Mouse (Mus musculus) cerebellum, adult 9-10 months (tissue): ENCODE measurements at regions not wholly inside any gene's neighbourhood (a gene's known extent, or its start where the extent isn't known, plus 50 kb on each side); places are given as distances from the start of the nearest gene placed in this dataset.
A peak's percentile ranks its signal among the peaks of the same experiment; 100 is the strongest.

Experiments
- DNase-seq: peaks from one replicate; pipeline ENCODE4 v3.0.0; 2022

DNA sequence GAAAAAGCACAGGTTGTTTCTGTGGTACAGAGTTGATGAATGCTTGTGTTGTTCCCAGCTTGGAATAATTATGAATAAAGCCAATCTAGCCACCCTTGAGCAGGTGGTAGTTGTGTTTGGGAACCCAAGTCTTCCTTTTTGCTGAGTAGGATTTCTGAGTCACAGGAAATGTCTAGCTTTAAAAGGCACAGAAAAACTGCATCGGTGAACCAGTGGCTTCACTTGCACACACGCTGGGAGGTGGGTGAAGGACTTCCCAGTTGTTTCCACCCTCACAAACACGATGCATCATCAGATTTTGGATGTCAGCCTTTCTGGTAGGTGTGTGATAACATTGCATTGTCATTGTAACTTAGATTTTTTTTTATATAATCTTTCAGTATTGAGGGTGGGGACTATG lies 322.9 kb upstream of the Slco3a1 start:
- no peak for DNase-seq

DNA sequence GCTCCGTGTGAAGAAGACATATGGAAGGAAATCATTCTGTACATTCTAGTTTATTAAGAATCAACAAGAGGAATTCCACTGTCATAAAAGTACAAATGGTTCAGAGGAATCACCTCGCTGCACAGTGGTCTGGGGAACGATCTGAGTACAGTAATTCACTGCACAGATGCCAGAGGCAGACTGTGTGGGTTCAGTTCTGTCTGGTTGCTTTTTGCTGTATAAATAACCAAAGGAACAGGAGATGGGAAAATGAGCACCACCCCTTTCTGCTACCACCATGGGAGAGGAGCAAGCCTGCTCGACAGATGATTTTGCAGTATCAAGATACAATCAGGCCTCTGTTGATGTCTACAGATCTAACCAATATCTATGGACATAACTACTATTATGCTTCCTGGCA lies 322.1 kb upstream of the Slco3a1 start:
- DNase-seq = no peak

DNA sequence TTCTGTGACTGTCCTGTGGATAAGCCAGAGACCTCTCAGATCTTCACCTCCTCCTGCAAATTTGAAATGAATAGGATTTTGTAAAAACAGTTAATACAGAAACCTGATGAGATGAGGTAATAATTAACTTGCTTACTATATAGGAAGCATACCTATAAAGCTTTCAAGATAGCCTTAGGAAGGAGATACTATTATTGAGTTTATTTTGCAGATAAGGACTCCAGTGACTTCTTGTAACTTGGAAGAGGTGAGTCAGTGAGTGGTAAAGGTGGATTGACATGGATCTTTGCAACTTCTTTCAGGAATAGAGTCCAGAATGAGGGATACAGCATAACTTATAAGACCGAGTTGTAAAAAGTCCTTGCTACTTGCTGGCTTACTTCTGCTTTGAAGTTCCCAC lies 315.7 kb upstream of the Slco3a1 start:
- no peak for DNase-seq

DNA sequence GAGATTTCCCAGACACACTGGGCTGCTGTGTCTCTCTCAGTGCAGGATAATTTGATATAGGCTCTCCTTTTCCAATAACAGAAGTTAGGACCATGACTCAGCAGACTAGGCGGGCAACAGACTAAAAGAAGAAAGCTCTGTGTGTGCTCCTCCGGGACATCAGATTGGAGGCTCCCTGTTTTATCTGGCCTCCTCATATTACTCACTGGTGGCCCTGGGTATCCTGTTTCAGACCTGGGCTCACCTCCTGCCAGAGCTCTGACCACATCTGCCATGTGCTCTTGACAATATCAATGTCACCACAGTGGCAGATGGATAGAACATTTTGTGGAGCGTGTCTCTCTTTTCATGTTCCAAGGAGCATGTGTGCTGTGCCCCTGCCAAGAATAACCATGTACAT lies 308.1 kb upstream of the Slco3a1 start:
- DNase-seq = no peak

DNA sequence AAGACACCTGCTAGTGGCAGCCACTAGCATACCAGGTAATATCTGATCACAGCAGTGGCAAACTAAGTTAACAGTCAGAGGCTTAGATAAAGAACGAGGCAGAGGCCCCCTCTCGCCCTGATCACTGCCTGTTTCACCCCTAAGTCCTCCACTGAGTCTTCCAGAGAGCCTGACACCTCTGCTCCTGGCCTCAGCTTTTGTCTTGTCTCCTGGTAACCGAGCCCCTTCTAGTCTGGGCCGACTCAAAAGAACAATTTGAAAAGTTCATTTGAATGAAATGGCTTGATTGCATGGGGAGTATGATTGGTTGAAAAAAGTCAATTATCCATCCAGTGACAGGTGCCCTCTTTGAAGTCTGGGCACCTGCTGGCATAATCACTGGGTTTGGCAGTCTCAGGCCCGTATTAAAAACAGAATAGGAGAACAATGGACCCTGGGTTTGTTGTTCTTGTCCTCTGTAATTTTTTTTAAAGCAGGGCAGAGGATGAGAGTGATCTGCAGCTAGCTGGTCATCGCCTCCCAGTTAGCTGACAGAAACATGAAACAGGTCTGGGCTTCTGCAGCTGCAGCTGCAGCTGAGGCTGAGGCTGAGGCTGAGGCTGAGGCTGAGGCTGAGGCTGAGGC lies 289.8 kb upstream of the Slco3a1 start:
- no peak for DNase-seq

DNA sequence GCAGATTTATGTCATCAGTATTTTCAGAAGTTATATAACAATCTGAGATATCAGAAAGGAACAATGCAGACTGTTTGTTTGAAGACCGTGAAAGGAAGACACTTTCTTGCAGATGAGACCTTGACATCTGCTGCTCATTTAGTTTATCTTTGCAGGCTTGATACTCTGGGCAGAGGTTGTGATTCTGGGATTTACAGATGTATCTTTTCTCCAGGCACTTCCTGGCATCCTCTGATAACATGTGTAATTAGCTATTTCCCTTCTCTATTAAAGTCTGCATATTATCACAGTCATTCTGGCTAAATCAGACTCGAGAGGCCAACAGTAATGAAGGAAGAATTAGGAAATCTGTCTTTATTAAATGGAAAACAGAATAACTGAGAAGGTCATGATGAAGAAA lies 268.7 kb upstream of the Slco3a1 start:
- no peak for DNase-seq

DNA sequence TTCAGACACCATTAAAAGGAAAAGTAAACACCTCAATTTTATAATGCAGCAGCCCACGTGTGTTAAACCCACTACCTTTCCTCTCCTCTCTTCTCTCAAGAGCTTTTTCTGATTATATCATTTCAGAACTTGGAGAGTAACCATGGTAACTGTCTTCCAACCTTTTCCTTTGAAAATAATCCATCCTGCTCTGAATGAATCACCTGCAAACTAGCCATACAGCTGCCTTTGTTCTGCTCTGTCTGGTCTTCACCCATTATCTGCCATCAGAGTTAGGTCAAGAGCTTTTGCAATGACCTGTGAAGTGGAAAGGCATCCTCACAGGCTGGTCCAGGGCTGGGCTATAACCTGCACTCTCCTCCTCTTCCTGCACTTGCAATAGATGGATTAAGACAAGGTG lies 238.7 kb upstream of the Slco3a1 start:
- DNase-seq = no peak

DNA sequence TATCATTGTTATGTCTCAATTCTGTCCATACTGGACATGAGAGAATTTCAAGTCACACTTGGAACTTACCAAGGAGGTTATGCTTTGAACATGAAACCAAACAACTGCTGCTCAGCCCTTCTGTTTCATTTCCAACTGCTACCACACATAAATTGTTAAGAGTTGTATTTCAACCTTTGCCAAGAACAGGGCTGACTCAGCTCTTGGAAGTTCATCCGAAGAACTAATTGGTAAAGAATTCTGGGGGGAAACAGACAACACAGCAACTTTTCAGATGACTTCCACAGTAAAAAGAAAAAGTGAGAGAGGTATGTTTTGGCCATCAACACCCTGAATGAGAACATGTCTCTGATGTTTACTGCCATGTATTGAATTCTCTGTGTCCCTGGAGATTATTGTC lies 234.1 kb upstream of the Slco3a1 start:
- DNase-seq = no peak

DNA sequence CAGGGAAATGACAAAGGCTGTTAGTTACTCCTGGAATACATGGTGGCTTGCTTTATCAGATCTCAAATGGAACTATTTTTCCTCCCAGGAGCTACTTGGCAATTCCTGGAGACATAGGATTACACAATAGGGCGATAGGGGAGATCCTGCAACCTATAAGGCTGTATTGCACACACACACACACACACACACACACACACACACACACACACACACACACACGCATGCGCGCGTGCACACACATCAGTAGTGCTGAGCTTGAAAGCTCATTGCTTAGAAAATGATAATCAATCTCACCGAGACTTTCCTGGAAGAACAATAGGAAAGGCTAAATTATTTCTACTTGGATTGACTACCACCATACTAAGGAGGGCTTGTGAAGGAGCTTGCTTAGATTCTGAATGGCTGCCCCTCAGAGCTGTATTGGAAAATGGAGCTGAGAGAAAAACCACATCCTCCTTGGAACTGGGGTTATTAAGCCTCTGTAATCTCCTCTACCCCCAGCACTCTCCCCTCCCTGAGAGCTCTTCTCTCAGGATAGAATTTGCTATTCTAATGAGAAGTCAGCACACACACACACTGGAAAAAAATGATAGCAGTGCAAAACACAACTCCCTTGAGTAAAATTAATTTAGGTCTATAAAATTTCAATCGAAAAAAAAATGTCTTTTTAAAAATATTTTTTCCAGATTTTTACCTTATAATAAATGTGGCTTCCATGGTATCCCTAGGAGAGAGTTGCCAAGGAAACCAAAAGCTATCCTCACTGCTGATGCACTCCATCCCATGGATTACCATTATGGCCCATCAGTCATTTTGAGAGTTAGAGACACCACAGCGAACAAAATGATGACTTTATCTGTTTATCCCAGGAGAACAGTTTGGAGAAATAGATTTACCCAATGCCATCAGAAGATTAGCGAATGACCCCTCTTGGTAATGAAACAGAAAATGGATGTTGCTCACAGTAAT lies 217.1 kb upstream of the Slco3a1 start:
- DNase-seq = no peak

DNA sequence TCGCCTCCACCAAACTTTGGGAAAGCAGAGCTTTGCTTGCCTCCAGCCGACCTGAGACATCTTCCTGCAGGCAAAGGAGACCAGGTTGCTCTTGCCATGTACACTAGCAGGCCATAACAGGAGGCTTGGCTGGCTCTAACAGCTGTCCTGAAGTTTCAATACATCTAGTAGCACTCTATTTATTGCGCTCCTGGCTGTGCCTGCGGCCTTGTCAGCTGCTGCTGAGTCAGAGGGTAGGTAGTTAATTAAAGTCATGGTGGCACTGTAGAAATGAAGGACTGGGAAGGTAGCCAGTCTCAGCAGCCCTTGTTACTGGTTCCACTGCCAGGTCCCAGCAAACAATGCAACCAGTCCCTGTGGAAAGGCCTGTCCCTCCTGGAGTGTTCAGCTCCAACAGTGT lies 212.0 kb upstream of the Slco3a1 start:
- no peak for DNase-seq

DNA sequence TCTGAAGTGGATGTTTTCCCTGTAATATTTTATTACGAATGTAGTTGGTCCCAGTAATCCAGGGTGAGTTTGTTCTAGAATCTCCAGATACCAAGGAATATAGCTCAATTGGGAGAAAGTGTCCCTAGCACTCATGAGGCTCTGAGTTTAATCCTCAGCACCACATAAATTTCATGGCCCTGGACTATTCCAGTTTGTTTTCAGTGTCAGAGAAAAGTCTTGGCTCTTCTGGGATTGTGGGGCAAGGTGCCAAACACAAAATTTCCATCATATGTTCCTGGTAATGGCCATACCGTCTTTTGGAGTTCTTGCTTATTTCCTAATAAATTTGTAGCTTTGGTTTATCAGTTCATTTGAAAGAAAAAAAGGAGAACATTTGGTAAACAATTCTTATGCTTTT lies 202.9 kb upstream of the Slco3a1 start:
- DNase-seq = peak; percentile 29

DNA sequence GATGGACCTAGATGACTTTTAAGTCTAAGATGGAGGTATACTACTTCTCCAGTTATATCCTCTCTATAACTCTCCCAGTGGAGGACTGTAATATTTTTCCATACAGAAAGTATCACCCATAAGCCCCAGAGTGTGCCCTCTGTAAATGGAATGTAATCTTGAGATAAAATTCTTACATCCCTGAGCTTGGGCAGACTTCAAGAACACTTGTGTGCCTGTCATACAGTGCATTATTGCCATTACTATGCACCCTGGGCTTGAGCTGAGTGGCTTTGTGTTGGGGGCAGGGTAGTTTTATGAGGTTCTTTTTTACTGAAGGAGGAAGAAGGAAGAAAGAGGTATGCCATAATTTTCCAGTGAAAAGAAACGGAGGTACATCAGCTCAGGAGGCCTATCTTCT lies 193.1 kb upstream of the Slco3a1 start:
- no peak for DNase-seq

DNA sequence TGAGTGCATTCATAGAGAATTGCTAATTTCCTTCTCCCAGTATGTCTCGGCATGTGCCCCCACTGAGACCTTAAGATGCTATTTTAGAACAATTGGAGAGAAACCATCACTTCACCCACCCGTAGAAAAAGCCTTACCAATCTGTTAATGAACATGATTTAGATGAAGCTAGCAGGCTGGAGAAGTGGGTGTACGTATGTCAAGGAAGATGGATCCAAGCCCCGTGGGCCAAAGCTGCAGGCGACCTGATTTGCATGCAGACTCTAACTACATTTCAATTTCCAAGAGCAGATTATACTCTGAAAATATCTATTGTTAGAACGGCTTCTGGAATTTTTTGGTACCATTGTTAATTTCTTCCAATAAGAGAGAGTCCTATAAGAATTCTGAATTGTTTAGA lies 180.4 kb upstream of the Slco3a1 start:
- DNase-seq = no peak

DNA sequence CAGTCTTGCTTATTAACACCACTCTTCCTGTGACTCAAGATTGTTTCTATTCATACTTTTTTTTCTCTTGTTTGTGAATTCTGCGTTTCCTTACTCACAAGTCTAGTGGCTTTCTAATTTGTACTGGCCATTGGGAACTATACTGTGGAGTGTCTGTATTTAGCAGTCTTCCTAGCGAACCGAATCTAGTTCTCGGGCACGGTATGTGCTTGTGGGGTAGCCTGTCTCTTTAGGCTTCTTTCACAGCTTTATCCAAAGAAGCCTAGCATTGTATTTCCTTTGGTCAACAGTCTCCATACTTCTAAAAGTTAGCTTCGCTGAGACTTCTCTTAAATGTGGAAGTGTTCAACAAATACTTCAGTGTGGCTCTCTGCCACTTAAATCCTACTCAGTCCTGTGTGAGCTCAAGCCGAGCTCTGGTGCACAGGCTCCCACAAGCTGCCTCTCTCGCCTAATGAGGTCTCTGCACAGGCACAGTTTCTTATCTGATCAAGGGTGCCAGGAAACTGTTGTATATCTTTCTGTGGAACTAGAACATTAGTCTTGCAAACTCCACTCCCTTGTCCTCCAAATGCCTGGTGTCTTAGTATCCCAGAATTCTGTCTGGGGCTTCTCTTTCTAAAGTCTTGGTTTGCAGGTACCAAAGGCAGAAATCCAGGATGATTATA lies 171.9 kb upstream of the Slco3a1 start:
- no peak for DNase-seq

DNA sequence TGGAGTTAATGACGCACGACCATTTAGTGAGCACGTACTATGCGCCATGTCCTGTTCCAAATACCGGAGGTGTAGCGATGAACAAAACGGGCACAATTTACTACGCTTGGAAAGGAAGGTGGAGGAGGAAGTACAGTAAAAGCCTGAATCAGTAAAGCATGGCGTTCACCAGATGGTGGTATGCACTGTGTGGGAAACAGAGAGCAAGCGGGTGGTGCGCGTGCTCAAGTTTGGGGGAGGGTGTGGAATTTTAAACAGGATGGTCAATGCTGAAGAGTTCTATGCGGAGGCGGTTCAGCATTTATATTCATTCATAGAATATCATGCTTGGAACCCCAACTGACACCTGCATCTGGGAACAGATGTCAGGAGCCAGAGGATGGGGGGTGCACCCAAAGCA lies 164.7 kb upstream of the Slco3a1 start:
- no peak for DNase-seq

DNA sequence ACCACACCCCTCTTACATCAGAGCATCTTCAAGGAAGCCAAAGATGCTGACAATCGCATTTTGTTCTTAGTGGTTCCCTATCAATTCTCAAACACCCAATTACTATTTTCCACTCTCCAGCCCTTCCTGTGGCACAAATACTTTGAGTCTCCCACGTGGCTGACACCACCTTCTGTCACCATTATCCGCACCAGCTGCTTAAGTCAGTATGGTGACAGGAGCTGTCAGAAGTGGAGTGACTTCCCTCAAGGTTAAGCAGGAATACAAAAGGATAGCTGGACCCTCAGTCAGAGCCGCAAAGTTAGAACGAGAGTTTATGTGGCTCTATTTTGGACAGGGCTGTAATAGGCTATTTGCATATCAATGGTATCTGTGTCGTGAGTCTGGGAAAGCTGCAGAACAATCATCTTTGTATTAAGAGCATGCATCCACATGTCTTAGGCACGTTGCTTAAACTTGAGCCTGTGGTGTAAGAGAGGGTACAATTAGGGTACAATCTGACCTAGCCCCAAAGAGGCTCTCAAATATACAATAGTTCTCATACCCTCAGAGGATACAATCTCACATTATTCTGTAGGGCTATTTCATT lies 155.5 kb upstream of the Slco3a1 start:
- no peak for DNase-seq

DNA sequence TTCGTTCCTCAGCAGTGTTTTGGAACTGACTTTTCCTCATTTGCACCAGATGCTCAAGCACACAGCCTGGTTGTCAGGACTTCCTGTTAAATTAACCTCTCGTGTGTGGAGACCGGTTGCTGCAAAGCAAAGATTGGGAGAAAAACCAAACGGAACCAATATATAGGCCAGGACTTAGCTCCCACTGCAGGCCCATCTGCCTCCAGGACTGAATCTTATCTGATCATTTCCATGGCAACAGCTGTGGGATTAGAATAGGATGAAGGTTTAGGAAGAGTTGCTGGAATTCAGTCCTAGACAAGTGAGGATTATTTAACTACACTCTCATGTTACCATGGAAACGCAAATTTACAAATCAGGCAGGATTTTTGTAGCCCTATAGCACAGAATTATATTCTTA lies 154.4 kb upstream of the Slco3a1 start:
- no peak for DNase-seq

DNA sequence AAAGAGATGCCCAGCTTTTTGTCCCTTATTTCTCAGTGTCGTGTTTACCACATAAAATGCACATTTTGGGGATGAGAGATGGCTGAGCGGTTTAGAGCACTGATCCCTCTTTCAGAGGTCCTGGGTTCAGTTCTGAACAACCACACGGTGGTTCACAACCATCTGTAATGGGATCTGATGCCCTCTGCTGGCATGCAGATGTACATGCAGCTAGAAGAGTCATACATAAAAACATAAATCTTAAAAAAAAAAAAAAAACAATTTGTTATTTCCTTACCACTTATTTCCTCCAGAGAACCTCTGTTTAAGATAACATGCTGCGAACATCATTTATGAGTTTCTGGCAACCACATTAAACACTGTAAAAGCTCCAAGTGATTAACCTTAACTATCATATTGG lies 149.0 kb upstream of the Slco3a1 start:
- no peak for DNase-seq

DNA sequence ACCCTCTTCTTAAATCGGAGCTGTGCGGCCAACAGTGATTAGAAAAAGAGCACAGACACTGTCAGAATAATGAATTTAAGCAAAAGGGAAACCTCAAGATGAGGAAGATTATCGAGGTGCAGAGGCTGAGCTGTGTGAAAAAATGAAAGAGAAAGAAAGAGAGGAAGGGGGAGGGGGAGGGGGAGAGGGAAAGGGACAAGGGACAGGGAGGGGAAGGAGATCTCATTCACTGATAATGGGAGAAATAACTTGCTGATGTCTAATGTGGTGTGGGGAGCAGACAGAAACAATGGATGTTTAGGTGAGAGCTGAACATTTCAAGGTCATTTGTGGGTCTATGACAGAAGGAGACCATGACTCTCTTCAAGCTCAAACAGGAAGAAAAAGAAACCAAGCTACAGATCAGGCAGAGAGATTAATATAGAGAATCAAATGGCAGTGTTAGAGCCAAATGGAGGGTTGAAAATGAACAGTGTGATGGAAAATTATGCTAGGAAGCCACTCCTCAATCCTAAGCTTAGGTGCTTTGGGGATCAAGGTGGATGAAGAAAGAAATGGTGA lies 143.3 kb upstream of the Slco3a1 start:
- no peak for DNase-seq

DNA sequence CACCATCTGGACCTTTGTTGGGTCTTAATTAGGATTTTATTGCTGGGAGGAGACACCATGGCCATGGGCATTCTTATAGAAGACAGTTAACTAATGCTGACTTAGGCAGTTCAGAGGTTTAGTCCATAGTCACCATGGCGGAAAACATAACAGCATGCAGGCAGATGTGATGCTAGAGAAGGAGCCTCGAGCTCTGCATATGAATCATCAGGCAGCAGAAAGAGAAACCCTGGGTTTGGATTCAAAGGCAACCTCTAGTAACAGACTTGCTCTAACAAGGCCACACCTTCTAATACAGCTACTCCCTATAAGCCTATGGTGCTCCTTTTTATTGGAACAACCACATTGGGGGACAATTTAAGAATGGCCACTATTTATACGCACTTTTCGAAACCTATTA lies 141.7 kb upstream of the Slco3a1 start:
- DNase-seq = no peak

DNA sequence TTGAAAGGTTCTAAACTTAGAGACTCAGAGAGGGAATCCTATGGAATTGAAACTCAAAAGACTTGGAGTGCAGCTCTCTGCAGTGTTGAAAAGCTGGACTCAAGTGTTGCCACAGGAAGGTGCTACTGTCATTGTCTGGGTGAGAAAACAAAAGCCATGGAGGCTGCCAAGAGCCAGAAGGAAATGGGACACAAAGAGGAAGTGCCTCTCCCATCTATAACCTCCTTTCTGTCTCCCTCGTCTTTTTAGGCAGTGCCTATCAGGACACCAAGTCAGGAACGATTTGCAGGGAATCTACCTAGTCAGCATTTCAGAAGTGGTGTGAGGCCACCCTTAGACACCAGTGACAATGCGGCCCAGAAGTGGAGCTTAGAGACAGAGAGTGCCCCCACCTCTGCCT lies 138.5 kb upstream of the Slco3a1 start:
- no peak for DNase-seq

DNA sequence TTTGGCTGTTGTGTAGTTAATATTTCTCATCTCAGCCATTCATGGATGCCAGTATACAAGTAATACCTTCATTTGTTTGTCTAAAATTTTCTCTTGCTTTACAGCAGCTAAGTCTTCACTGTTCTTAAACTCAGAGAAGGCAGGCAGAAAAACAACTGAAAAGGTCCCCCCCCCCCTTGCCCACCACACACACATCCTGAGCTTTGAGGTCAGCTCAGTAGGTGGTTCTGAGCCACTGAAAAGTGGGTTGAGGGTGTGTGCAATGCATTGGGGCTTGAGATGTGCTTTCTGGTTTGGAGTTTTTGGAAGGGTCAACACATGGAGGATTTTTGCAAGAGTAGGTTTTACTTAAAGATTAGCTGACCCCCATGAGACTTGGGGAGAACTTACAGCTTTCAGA lies 136.1 kb upstream of the Slco3a1 start:
- no peak for DNase-seq

DNA sequence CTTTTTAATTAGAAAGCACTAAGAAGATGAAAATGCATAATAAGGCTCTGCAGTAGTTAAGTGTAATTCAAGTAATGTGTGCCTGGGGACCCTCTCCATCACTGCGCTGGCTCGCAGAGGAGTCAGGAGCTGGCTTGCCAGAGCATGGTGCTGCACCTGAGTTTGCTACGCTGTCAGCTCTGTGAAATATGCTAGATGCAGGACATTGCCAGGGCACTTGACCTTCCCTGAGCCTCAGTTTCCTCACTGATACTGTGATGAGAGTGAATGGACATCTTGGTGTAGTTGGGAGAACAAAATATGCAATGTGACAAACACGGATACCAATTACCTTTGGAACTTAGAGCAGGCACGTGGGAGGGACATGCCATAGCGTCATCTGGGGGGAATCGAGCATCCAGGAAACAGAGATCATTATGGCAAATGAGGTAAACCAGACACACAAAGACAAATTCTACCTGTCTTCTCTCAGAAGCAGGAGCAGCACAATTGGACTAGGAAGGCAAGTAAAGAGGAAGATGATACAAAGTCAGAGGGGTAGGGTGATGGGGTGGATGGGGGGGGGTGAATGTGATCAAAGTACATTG lies 133.6 kb upstream of the Slco3a1 start:
- DNase-seq = no peak
